Mouse (Mus musculus): ENCODE data around the gene Ccer2. TPM values are rescaled to one million over a fixed set of nuclear protein-coding genes. Genes with fewer than 3 reads are reported as not detected.
A peak's percentile ranks its signal among the peaks of the same experiment; 100 is the strongest.

The Ccer2 gene
- total RNA-seq, 2 experiments from 2014 or later = 1.3 to 2.6 TPM

DNA sequence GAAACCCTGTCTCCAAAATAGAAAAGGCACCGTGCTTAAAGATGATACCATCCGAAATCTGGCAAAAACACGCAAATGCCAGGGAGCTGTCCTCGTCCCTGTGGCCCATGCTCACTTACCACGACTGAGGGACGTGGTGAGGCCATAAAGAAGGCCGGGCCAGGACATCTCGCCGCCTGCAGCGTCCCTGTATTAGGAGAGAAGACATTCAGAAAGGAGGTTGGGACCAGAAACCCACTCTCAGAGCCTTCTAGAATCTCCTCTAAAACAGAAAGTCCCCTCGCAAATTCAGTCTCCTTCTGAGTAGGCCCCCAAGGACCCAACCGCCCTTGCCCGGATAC lies 14.6 kb upstream of the Ccer2 start:
- intact Hi-C loops (cut with DNase I) = no loop called here

DNA sequence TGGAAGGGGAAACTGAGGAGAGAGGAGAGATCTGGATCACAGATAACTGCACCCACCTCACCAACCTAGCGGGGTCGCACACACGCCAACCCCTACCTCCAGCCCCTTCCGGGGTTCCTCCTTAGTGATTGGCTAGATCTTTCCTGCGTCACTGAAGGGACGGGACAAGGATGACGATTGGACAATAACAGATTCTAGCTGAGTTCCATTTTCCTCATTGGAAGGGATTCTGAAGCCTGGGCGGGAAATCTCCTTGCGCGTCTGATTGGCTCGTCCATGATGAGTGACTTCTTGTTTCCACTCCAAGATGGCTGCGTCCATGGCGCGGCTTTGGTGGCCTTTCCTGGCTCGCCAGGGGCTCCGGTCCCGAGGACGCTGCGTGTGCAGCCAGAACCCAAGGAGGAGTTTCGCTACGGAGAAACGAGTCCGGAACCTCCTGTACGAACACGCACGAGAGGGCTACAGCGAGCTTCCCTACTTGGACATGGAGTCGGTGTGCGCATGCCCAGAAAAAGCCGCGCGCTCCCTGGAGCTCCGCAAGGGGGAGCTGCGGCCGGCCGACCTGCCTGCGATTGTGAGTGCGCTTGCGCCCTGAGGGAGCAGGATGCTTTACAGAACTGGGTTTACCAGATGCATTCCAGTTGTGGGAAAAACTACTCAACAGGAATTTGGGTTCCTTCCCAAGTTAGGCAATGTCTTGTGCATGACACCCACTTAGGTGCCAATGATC lies 14.1 kb upstream of the Ccer2 start, which contains the start of the genes Mrps12 and Sars2:
TSS of gene Mrps12 (minus strand) at position 112 of the 730 bp plus-strand sequence.
TSS of gene Sars2 (plus strand) at position 284 of the 730 bp plus-strand sequence.
- DNase-seq (ENCODE audit: low spot score in 2 of 2) = peak; percentile 97
- intact Hi-C loops (cut with DNase I) = no loop called here

More for the DNA sequence above, 14.6 kb upstream of the Ccer2 start:
- no peak for DNase-seq (ENCODE audit: low spot score in 2 of 2)

DNA sequence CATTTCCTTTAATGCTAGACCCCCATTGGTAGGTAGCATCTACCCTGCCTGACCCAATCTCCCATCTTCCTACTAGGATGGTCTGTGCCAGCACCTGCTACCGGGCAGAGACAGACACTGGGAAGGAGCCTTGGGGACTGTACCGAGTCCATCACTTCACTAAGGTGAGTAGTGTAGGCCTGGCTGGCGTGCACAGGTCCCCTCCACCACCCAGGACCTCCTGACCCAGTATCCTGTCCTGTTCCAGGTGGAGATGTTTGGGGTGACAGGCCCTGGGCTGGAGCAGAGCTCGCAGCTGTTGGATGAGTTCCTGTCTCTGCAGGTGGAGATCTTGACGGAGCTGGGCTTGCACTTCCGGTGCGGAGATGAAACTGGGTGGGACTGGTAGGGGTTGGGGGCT lies 6.0 kb upstream of the Ccer2 start:
- intact Hi-C loops (cut with DNase I) = no loop called here
- DNase-seq (ENCODE audit: low spot score in 2 of 2) = no peak

DNA sequence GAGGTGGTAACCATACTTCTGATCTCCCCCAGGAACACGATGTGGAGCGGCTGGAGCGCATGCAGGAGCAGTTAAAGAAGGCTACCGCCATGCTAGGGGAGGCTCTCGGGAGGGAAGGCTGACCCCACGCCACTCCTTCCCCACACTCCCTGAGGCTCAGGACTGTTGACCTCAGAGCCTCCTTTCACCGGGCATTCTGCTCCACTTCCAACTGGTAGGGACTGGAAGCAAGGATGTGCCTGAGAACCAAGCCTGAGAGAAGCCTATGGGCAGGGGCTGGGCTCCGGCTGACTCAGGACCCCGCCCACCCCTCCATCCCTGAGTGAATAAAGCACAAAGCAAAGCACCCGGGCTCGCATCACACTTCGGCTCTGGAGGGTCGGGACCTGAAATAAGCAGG lies 2.6 kb downstream of the Ccer2 start:
- DNase-seq (ENCODE audit: low spot score in 2 of 2) = no peak
- intact Hi-C loops (cut with DNase I) = no loop called here

DNA sequence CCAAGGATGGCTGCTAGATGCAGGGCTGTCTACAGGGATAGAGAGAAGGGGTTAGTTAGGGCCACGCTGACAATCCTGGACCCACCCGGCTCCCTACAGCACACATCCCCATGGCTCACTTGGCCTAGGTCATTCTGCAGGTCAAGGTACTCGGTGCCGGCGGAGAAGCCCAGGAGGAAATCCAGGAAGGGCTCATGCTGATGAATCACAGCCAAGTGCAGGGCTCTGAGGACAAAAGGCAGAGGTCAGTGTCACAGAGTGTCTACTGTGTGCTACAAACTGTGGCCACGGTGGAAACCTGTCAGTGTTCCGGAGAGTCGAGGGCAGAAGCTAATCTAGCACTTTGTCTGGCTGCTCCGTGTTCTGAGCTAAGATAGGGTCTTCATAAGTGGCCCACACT lies 5.9 kb downstream of the Ccer2 start:
- intact Hi-C loops (cut with DNase I) = no loop called here
- DNase-seq (ENCODE audit: low spot score in 2 of 2) = no peak

DNA sequence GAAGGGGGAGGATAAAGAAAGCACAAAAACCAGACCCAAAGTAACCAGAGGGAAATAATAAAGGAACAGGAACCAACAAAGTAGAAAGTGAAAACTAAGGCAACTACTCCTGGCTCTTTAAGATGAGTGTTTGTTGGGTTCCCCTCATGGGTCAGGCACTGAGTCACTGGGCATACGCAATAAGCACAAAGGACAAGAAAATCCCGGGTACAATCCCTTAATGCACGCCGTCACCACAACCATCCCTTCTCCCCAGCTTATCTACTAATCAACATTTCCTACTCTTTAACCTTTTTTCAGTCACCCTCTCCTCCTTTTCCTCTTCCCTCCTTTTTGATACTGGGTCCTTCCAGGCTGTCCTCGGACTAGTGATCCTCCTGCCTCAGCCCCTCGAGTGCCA lies 9.2 kb downstream of the Ccer2 start:
- no peak for DNase-seq (ENCODE audit: low spot score in 2 of 2)
- intact Hi-C loops (cut with DNase I) = no loop called here

DNA sequence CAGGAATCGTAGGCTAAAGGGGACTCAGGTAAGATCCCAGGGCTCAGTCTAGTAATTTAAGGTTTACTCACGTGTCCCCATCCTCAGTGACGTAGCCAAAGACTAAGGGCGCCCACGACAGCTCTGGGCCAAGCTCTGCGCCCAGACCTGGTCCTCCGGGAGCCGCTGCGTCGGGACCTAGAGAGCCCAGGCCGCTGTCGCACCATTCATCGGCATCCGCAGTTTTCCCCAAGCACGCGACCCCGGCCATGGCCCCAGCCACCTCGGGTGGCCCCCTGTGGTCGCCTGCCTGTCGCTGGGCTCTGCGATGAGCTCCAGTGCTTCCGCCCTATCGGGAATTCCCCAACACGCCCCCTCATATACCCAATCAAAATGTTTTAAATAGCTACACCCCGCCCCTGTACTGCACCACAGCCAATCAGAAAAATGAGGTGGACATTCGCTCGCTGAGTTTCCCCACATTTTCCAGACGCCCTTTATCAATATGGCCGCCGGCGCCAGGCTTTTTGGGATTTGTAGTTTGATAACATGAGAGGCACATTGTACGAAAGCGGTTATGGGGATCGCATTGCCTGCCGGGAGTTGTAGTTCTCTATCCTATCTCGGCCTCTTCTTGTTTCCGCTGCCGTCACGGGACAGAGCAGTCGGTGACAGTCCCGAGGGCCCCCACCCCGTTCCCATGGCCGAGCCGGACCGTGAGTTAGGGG lies 10.4 kb downstream of the Ccer2 start, which contains the start of gene Sirt2:
TSS of gene Sirt2 (plus strand) at position 563 of the 707 bp plus-strand sequence.
- intact Hi-C loops (cut with DNase I) = no loop called here
- DNase-seq (ENCODE audit: low spot score in 2 of 2) = peak; percentile 98

DNA sequence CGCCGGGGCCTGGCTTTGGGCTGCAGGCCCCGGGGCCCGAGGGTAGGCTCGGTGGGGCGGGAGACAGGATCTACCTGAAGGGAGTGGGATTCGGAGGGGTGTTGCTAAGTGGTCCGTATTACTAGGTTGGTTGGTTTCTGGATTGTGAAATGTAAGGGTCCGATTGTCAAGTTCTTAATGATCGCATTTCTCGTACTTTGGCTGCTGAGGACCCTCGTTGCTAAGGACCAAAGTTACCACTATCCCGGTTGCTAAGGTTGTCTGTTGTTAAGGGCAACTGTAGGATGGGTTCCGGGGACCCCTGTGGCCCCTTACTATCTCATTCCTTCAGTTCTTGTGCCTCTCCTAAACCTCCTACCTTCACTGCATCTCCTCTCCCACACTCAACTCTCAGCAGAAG lies 10.9 kb downstream of the Ccer2 start:
- no peak for DNase-seq (ENCODE audit: low spot score in 2 of 2)
- intact Hi-C loops (cut with DNase I) = no loop called here

DNA sequence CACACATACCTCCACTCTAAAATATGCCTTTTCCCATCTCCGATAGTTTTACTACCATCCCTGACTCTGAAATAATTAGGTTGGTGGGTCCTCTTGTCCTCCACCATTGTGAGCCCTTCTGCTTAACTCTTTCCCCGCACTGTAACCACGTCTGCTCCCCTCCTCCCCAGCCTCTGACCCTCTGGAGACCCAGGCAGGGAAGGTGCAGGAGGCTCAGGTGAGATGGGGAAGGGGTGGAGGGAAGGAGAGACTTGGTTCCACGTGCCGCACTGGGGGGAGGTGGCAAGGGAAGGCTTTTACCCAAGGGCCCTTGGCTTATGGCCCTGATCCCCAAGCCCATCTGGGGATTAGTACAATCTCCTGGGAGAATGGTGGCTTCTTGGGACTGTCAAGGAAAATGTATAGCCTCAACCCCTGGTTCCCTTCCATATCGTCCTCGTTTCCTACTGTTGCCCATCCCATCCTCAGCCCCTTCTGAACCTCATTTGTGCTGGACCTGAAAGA lies 11.5 kb downstream of the Ccer2 start, which contains the start of gene Nfkbib:
TSS of gene Nfkbib (minus strand) at position 51 of the 504 bp plus-strand sequence.
- no peak for DNase-seq (ENCODE audit: low spot score in 2 of 2)
- intact Hi-C loops (cut with DNase I) = no loop called here

DNA sequence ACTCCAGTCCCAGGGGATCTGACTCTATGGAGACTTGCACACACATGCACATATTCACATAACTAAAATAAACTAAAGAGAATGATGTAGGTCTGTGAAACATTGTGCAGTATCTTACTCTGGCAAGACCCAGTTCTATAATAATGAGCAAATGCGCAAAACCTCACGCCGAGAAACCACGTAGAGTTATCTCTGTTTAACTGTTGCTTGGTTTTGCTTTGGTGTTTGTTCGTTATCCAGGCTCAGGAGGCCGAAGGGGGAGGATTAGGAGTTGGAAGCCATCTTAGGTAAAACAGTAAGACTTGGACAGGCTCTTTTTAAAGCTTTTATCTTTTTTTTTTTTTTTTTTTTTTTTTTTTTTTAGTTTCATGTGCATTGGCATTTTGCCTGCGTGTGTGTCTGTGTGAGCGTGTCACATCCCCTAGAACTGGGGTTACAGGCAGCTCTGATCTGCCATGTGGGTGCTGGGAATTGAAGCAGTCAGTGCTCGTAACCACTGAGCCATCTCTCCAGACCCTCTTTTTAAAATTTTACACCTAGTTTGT lies 13.5 kb downstream of the Ccer2 start:
- intact Hi-C loops (cut with DNase I) = no loop called here
- no peak for DNase-seq (ENCODE audit: low spot score in 2 of 2)

DNA sequence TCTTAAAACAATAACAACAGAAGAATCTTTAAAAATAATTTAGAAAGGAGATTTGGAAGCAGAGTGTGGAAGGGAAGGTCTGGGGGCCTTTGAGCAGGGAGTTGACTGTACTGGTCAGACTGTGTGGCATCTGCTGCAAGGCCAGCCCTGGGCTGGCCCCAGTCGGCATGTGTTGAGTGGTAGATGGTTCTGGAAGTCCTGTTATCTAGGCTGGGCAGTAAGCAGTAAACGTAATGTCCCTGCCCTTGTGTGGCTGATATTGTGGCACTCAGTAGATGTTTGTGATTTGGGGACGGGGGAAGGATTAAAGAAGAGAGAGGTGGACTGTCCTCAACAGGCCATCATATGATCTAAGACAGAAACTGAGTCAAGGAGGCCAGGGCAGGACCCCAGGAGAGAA lies 14.3 kb downstream of the Ccer2 start:
- no peak for DNase-seq (ENCODE audit: low spot score in 2 of 2)
- intact Hi-C loops (cut with DNase I) = no loop called here

DNA sequence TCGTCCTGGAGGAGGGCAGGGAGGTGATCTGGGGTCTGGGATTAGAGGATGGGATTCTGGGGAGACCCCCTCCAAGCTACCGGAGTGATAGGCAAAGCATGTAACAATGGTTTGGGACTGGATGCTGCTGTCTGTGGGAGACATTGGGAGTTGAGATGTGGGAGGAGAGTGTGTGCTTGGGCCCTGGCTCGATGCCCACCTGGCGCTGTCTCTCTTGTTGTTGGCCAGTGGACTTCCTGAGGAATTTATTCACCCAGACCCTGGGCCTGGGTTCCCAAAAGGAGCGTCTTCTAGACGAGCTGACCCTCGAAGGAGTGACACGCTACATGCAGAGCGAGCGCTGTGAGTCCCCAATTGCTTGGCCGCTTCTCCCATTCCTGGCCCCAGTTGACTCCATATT lies 15.9 kb downstream of the Ccer2 start:
- intact Hi-C loops (cut with DNase I) = no loop called here
- no peak for DNase-seq (ENCODE audit: low spot score in 2 of 2)

DNA sequence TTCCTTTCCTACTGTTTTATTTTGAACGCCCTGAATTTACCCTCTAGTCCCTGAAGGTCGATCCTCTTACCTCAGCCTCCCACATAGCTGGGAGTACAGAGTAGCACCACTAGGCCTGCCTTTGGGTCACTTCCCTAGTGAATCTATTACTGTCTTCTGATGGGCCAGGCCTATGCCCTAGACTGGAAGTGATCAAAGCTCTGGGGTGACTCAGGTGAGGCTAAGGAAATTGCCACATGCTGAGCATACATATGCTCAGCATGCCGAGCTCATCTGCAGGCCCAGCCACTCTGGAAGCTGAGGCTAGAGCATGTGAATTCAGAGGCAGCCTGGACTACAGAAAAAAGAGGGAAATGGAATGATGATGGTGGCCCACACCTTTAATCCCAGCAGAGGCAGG lies 17.2 kb downstream of the Ccer2 start:
- intact Hi-C loops (cut with DNase I) = no loop called here
- DNase-seq (ENCODE audit: low spot score in 2 of 2) = no peak

DNA sequence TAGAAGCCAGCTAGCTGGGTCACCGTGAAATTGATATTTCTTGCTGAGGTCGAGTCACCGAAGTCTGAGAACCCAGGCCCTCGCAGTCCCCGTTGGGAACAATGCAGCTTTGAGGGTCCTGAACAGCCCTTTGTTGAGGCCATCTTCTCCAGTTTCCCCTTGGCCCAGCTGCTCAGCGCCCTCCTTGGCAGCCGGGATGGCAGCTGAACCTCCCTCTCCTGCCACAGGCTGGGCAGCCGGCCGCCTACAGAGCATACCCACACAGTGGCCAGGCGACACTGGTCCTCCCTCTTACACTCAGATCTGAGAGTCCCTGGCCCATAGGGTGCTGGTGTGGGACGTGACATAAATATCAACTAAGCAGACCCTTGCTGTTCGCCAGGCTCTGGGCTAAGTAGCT lies 18.2 kb downstream of the Ccer2 start:
- DNase-seq (ENCODE audit: low spot score in 2 of 2) = no peak
- intact Hi-C loops (cut with DNase I) = no loop called here

DNA sequence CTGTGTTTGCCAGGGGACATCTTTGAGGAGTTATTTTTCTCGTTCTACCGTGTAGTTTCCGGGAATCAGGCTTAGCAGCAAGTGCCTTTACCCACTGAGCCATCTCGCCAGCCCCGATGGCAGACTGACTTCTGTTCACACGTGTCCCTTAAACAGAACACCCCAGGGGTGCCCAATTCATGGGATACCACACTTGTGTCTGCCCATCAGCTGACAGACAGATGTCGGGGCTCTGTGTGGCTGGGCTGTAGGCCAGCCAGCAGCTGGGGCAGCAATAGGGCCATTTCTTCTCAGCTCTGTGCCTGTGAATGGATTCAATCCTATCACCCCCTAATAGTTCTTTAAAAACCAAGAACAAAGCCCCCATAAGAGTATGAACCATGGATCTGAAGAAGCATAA lies 19.2 kb downstream of the Ccer2 start:
- intact Hi-C loops (cut with DNase I) = no loop called here
- DNase-seq (ENCODE audit: low spot score in 2 of 2) = no peak

DNA sequence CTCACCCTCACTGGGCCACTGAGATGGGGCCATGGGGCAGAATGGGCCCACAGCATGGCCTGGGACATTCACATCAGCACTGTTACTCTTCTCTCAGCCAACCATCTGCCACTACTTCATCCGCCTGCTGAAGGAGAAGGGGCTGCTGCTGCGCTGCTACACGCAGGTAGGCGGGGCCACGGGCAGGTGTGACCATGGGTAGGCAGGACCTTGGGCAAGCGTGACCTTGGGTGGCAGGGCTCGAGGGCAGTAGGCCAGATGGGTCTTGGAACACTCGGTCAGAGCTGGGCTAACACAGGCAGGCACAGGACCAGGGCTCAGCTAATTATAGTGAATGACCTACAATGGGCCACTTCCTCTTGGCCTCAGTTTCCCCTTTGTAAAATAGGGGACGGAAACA lies 22.9 kb downstream of the Ccer2 start:
- intact Hi-C loops (cut with DNase I) = no loop called here
- no peak for DNase-seq (ENCODE audit: low spot score in 2 of 2)

DNA sequence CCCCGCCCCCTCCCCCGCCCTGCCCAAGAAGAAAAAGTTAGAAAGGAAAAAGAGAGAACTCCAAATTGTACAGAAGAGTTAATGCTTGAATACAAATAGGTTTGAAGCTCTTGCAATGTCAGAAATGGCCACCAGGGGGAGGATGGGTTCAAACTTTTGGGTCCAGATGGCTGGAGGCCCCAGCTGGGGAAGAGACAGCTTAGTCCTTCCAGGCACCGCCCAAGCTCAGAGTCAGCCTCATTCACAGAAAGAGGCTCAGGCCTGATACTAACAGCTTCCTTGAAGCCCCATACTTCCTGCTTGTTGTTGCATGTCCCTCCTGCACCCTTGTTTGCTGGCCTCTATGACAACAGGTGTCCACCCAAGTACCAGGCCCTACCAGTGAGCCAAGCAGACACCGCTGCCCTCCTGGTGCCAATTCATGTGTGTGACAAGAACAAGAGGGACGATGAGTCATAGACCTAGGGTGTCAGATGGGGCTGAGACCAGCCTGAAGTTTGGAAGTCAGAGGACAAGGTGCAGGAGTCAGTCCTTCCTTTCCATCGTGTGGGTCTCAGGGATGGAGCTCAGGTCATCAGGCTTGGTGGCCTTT lies 24.2 kb downstream of the Ccer2 start:
- intact Hi-C loops (cut with DNase I) = loop anchor here (10.0 kb wide), 1 partner anchor 255 kb away; no protein-coding TSS in a partner anchor
- peak; percentile 78 to 88 for DNase-seq (ENCODE audit: low spot score in 2 of 2)

DNA sequence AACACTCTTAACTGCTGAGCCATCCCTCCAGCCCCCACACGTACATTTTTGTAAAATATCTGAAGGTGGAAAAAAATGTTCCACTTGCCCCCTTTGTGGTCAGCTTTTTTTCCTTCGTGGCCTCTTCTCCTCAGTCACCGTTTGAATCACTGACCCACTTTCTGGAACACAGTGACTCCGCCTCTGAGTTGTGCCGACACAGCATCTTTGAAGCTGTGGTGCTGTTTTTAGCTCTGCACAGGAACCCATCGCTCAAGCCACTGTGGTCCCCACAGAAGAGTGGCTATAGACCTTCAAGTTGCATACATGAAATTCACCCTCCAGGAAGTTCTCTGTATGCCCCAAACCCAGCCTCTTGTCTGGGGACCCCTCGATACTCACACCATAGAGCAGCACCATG lies 24.9 kb downstream of the Ccer2 start:
- peak; percentile 32 to 33 for DNase-seq (ENCODE audit: low spot score in 2 of 2)
- intact Hi-C loops (cut with DNase I) = loop anchor here (10.0 kb wide), 1 partner anchor 254 kb away; no protein-coding TSS in a partner anchor

DNA sequence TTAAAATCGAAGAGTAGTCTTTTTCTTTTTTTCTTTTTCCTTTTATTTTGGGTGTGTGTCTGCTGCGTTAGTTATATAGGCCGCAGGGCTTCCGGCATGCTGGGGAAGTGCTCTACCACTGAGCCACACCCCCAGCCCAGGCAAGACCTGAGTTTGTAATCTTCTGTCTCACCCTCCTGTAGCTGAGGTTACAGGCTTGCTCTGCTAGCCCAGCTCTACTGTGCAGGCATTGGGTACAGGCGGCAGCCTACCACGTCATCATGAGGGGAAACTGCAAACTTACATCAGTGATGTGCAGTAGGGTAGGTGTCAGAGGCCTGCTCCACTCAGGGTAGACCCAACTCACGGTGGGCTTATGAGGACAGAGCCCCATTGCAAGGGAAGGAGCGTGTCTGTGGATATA lies 25.3 kb downstream of the Ccer2 start:
- DNase-seq (ENCODE audit: low spot score in 2 of 2) = no peak
- intact Hi-C loops (cut with DNase I) = loop anchor here (10.0 kb wide), 1 partner anchor 254 kb away; no protein-coding TSS in a partner anchor

DNA sequence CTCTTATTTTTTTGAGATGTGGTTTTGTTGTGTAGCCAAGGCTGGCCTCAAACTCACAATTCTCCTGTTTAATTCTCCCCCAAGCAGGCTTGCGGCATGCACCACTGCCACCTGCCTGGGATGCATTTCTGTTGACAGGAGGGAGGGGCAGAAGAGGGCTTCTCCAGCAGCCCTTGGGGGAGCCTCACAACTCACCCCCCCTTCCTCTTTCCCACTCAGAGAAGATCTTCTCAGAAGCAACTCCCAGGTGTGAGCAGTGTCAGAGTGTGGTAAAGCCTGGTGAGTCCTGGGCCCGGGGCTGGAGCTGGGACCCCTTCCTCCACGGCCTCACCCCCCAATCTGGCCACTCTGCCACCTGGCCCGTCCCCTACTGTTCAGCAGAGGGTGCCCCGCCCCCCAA lies 29.2 kb downstream of the Ccer2 start:
- no peak for DNase-seq (ENCODE audit: low spot score in 2 of 2)
- intact Hi-C loops (cut with DNase I) = loop anchor here (10.0 kb wide), 1 partner anchor 250 kb away; no protein-coding TSS in a partner anchor
